Comparison of ENCODE assay signal across 10 mouse cellular contexts in genomic region chr9:107288105-107288650, GRCm38 (mm10). TPM values are rescaled to one million over a fixed set of nuclear protein-coding genes. Genes with fewer than 3 reads are reported as not detected.
A peak's percentile ranks its signal among the peaks of the same experiment; 100 is the strongest.
DNase-seq lines count a peak whose midpoint lies in the region; ATAC-seq and TF ChIP-seq lines count a peak whose summit lies in the region.
"Had no signal": no experiment of that assay in that cellular context is flagged by ENCODE, and none has a peak within 500 bp of the region (broad histone marks: within the 10 kb centered on the region; RNA-seq: fewer than 3 reads in every experiment).

No protein-coding gene starts in this region.

- no peak overlapping the region for H3K9ac ChIP-seq in kidney, embryonic 14.5 days (ENCODE audit: low read depth, low read length)
- H3K9ac ChIP-seq in liver, embryonic 14.5 days (replicated peaks) = no peak overlapping the region

- 79% methylated on average over 14 of the region's 14 CpGs for WGBS in kidney, adult 2 months
- WGBS in kidney, embryonic 14.5 days = 96% methylated on average over 14 of the region's 14 CpGs
- WGBS in liver, embryonic 14.5 days (ENCODE audit: insufficient replicate concordance) = 68% methylated on average over 14 of the region's 14 CpGs

- TF ChIP-seq EP300 in liver, embryonic 14.5 days (IDR thresholded peaks at IDR 0.05; ENCODE audit: low read depth) = no peak

- H3K4me3 ChIP-seq in kidney, adult 2 months (ENCODE audit: insufficient read depth, low read depth, low read length) = peak overlapping the region; percentile 2; the same call in 1 of the 2 replicates
- no peak overlapping the region for H3K4me3 ChIP-seq in kidney, embryonic 14.5 days (ENCODE audit: low read length)
- peak overlapping the region; percentile 87 for H3K4me3 ChIP-seq in E14TG2a.4 (replicated peaks; ENCODE audit: low read length)
- H3K4me3 ChIP-seq in bone marrow macrophage, adult 2 months (ENCODE audit: insufficient read depth, low read length) = peak overlapping the region; percentile 83
- H3K4me3 ChIP-seq in liver, embryonic 14.5 days (ENCODE audit: insufficient read depth in 1 of 2, low read depth in 2 of 2, low read length in 2 of 2) = peak overlapping the region; percentile 56 to 72; a peak in 2 of 4 replicates

- peaks cover 5% of the 10 kb centered on the region; the same call in 1 of the 2 replicates for H3K4me1 ChIP-seq in kidney, adult 2 months (ENCODE audit: control insufficient read depth, insufficient read depth, low read length)
- H3K4me1 ChIP-seq in kidney, embryonic 14.5 days (ENCODE audit: control insufficient read depth, insufficient read depth, low read length) = 0 out of 2 replicates have a peak, but pooled peaks cover 3% of the 10 kb centered on the region
- H3K4me1 ChIP-seq in E14TG2a.4 (replicated peaks; ENCODE audit: low read depth, low read length) = peaks cover 62% of the 10 kb centered on the region
- H3K4me1 ChIP-seq in bone marrow macrophage, adult 2 months (ENCODE audit: control insufficient read depth, insufficient read depth, low read length) = peaks cover 43% of the 10 kb centered on the region
- peaks cover 7 to 32% of the 10 kb centered on the region in 2 experiments for H3K4me1 ChIP-seq in liver, embryonic 14.5 days (replicated peaks; ENCODE audit: control insufficient read depth in 2 of 2, insufficient read depth in 2 of 2, low read length in 1 of 2)

- no peak for TF ChIP-seq POLR2A in kidney, adult 2 months (IDR thresholded peaks at IDR 0.05; ENCODE audit: low read depth, low read length)
- no peak for TF ChIP-seq POLR2A in bone marrow macrophage, adult 2 months (IDR thresholded peaks at IDR 0.05; ENCODE audit: borderline replicate concordance, low read depth, low read length)

- H3K9me3 ChIP-seq in kidney, embryonic 14.5 days (ENCODE audit: control insufficient read depth, low read length) = no peaks in the 10 kb centered on the region
- H3K9me3 ChIP-seq in E14TG2a.4 (ENCODE audit: low read length) = no peaks in the 10 kb centered on the region
- no peaks in the 10 kb centered on the region for H3K9me3 ChIP-seq in liver, embryonic 14.5 days (ENCODE audit: control insufficient read depth, low read length)
- H3K9me3 ChIP-seq: limb, embryonic 12.5 days had no signal

- H3K4me2 ChIP-seq in kidney, embryonic 14.5 days (replicated peaks; ENCODE audit: low read depth, low read length) = no peak overlapping the region
- H3K4me2 ChIP-seq in liver, embryonic 14.5 days (ENCODE audit: low read depth) = peak overlapping the region; percentile 84

- H3K27me3 ChIP-seq in kidney, adult 2 months (replicated peaks; ENCODE audit: control insufficient read depth, insufficient read depth, low read length) = no peaks in the 10 kb centered on the region
- H3K27me3 ChIP-seq in kidney, embryonic 14.5 days (ENCODE audit: control insufficient read depth, insufficient read depth, low read length) = 0 out of 2 replicates have a peak, but pooled peaks cover 3% of the 10 kb centered on the region
- no peaks in the 10 kb centered on the region; the same call in 1 of the 2 replicates for H3K27me3 ChIP-seq in E14TG2a.4 (ENCODE audit: insufficient read depth, low read length)
- peaks cover under 1% of the 10 kb centered on the region; the same call in 1 of the 2 replicates for H3K27me3 ChIP-seq in liver, embryonic 14.5 days (ENCODE audit: control insufficient read depth, insufficient read depth, low read length)

- DNase-seq in kidney, adult 2 months = no peak
- no peak for DNase-seq in liver, embryonic 14.5 days (ENCODE audit: low read depth in 3 of 3, low spot score in 3 of 3)
- no peak for DNase-seq in cerebellum, postnatal 14 days
- no peak for DNase-seq in testis, postnatal 14 days (ENCODE audit: low spot score)
- DNase-seq: adrenal gland, postnatal 10 days; cerebellum, adult 8-10 months had no signal

- H3K36me3 ChIP-seq in kidney, adult 2 months (ENCODE audit: control insufficient read depth, insufficient read depth, low read length) = no peaks in the 10 kb centered on the region
- no peaks in the 10 kb centered on the region for H3K36me3 ChIP-seq in kidney, embryonic 14.5 days (ENCODE audit: control insufficient read depth, insufficient read depth, low read length)
- peaks cover 31% of the 10 kb centered on the region for H3K36me3 ChIP-seq in E14TG2a.4 (ENCODE audit: insufficient read depth, low read length)
- no peaks in the 10 kb centered on the region for H3K36me3 ChIP-seq in liver, embryonic 14.5 days (replicated peaks; ENCODE audit: control insufficient read depth, insufficient read depth, low read depth)
- H3K36me3 ChIP-seq: limb, embryonic 12.5 days had no signal

- no peak for ATAC-seq in kidney, embryonic 14.5 days (ENCODE audit: low FRiP score, low TSS enrichment)
- no peak for ATAC-seq in liver, embryonic 14.5 days (ENCODE audit: insufficient read depth)

- H3K27ac ChIP-seq in kidney, adult 2 months (ENCODE audit: insufficient read depth, low read depth, low read length) = peak overlapping the region; percentile 59
- no peak overlapping the region for H3K27ac ChIP-seq in kidney, embryonic 14.5 days (ENCODE audit: low read depth, low read length)
- H3K27ac ChIP-seq in bone marrow macrophage, adult 2 months (ENCODE audit: insufficient read depth, low read depth, low read length) = no peak overlapping the region
- H3K27ac ChIP-seq in liver, embryonic 14.5 days = no peak overlapping the region
- H3K27ac ChIP-seq: limb, embryonic 12.5 days had no signal

- TF ChIP-seq CTCF in kidney, adult 2 months (conservative IDR thresholded peaks at IDR 0.05; ENCODE audit: insufficient read depth, insufficient read length, low read depth, low read length) = no peak
- no peak for TF ChIP-seq CTCF in E14TG2a.4 (conservative IDR thresholded peaks at IDR 0.05; ENCODE audit: low read length)
- no peak for TF ChIP-seq CTCF in bone marrow macrophage, adult 2 months (IDR thresholded peaks at IDR 0.05; ENCODE audit: low read depth, low read length)
- TF ChIP-seq CTCF in liver, embryonic 14.5 days (IDR thresholded peaks at IDR 0.05; ENCODE audit: low read depth) = no peak

RNA-seq across cellular contexts. Expression of gene Mapkapk3, which starts 1.5 kb away (rescaled TPM):
- polyA plus RNA-seq in kidney, adult 2 months (2012; rRNA removed) = 24.3 and 25.7 TPM in 2 replicates
- polyA plus RNA-seq in kidney, embryonic 14.5 days (2014; fragmentation: Nextera tagmentation; extraction: Ambion mirVana) = 3.8 and 6.5 TPM in 2 replicates
- polyA plus RNA-seq in bone marrow macrophage, adult 2 months (2012; ENCODE audit: insufficient read depth, insufficient read length, missing spikeins) = 51.9 and 53.6 TPM in 2 replicates
- polyA plus RNA-seq in liver, embryonic 14.5 days (2012; rRNA removed) = 5.1 and 6.2 TPM in 2 replicates
- polyA plus RNA-seq in liver, embryonic 14.5 days (2014; fragmentation: Nextera tagmentation; extraction: Ambion mirVana) = 7.3 and 8.0 TPM in 2 replicates

RNA-seq across cellular contexts. Expression of gene Cish, which starts 7.6 kb away (rescaled TPM):
- 49.7 and 69.1 TPM in 2 replicates for polyA plus RNA-seq in kidney, adult 2 months (2012; rRNA removed)
- polyA plus RNA-seq in kidney, embryonic 14.5 days (2014; fragmentation: Nextera tagmentation; extraction: Ambion mirVana) = 6.3 and 7.1 TPM in 2 replicates
- polyA plus RNA-seq in bone marrow macrophage, adult 2 months (2012; ENCODE audit: insufficient read depth, insufficient read length, missing spikeins) = 0.80 and 0.83 TPM in 2 replicates
- 2.8 and 3.3 TPM in 2 replicates for polyA plus RNA-seq in liver, embryonic 14.5 days (2012; rRNA removed)
- polyA plus RNA-seq in liver, embryonic 14.5 days (2014; fragmentation: Nextera tagmentation; extraction: Ambion mirVana) = 4.9 and 6.0 TPM in 2 replicates

RNA-seq across cellular contexts. Expression of gene Hemk1, which starts 50.0 kb away (rescaled TPM):
- 35.0 and 42.1 TPM in 2 replicates for polyA plus RNA-seq in kidney, adult 2 months (2012; rRNA removed)
- polyA plus RNA-seq in kidney, embryonic 14.5 days (2014; fragmentation: Nextera tagmentation; extraction: Ambion mirVana) = 9.7 and 11.3 TPM in 2 replicates
- polyA plus RNA-seq in bone marrow macrophage, adult 2 months (2012; ENCODE audit: insufficient read depth, insufficient read length, missing spikeins) = 14.1 and 15.3 TPM in 2 replicates
- polyA plus RNA-seq in liver, embryonic 14.5 days (2012; rRNA removed) = 3.1 and 3.3 TPM in 2 replicates
- polyA plus RNA-seq in liver, embryonic 14.5 days (2014; fragmentation: Nextera tagmentation; extraction: Ambion mirVana) = 2.2 and 3.5 TPM in 2 replicates

RNA-seq across cellular contexts. Expression of gene 6430571L13Rik, which starts 52.2 kb away (rescaled TPM):
- 6.1 and 7.4 TPM in 2 replicates for polyA plus RNA-seq in kidney, adult 2 months (2012; rRNA removed)
- 0.31 and 0.43 TPM in 2 replicates for polyA plus RNA-seq in kidney, embryonic 14.5 days (2014; fragmentation: Nextera tagmentation; extraction: Ambion mirVana)
- polyA plus RNA-seq in bone marrow macrophage, adult 2 months (2012; ENCODE audit: insufficient read depth, insufficient read length, missing spikeins) = not detected in 2 replicates
- polyA plus RNA-seq in liver, embryonic 14.5 days (2012; rRNA removed) = 0.05 and 0.07 TPM in 2 replicates
- polyA plus RNA-seq in liver, embryonic 14.5 days (2014; fragmentation: Nextera tagmentation; extraction: Ambion mirVana) = 0.20 TPM in 1 of 2 replicates, not detected in the other

RNA-seq across cellular contexts. Expression of gene Dock3, which starts 56.5 kb away (rescaled TPM):
- polyA plus RNA-seq in kidney, adult 2 months (2012; rRNA removed) = 0.23 and 0.45 TPM in 2 replicates
- 0.23 and 0.93 TPM in 2 replicates for polyA plus RNA-seq in kidney, embryonic 14.5 days (2014; fragmentation: Nextera tagmentation; extraction: Ambion mirVana)
- polyA plus RNA-seq in bone marrow macrophage, adult 2 months (2012; ENCODE audit: insufficient read depth, insufficient read length, missing spikeins) = 0.16 TPM in 1 of 2 replicates, not detected in the other
- polyA plus RNA-seq in liver, embryonic 14.5 days (2012; rRNA removed) = 0.09 and 0.11 TPM in 2 replicates
- not detected in 2 replicates for polyA plus RNA-seq in liver, embryonic 14.5 days (2014; fragmentation: Nextera tagmentation; extraction: Ambion mirVana)
